Mouse (Mus musculus) C2C12 (cell line): Measurements from ENCODE around the gene Nedd9. TPM values are rescaled to one million over a fixed set of nuclear protein-coding genes. Genes with fewer than 3 reads are reported as not detected.

Source experiments
- H3K27me3 ChIP-seq: one replicate; pipeline ENCODE4 v1.6.1; 2011; ENCODE audit not compliant: control insufficient read depth, insufficient read depth, insufficient read length
- H3K36me3 ChIP-seq: one replicate; pipeline ENCODE4 v1.6.1; 2011; ENCODE audit not compliant: control insufficient read depth, insufficient read depth
- H3K4me3 ChIP-seq: one replicate; pipeline ENCODE4 v1.5.1; 2011; ENCODE audit warnings: mild to moderate bottlenecking, control low read depth; ENCODE audit not compliant: poor library complexity, insufficient read depth, severe bottlenecking
- H3K79me2 ChIP-seq: one replicate; pipeline ENCODE4 v1.6.1; 2011; ENCODE audit not compliant: control insufficient read depth, insufficient read depth
- H3K79me3 ChIP-seq: one replicate; pipeline ENCODE4 v1.6.1; 2011; ENCODE audit warnings: low read depth, control low read depth
- H3ac ChIP-seq: one replicate; pipeline ENCODE3; 2011; ENCODE audit warnings: low read depth; ENCODE audit not compliant: control insufficient read depth, insufficient read length
- CEBPB ChIP-seq: IDR thresholded peaks from one replicate; pipeline ENCODE4 v1.6.1; 2011; ENCODE audit warnings: low read depth, mild to moderate bottlenecking, control low read depth, moderate library complexity
- CTCF ChIP-seq: IDR thresholded peaks from one replicate; pipeline ENCODE4 v1.5.1; 2011; ENCODE audit not compliant: control insufficient read depth, insufficient read depth, insufficient read length
- FOSL1 ChIP-seq: IDR thresholded peaks from one replicate; pipeline ENCODE4 v1.8.0; 2011; ENCODE audit warnings: mild to moderate bottlenecking, low read length; ENCODE audit not compliant: poor library complexity, insufficient read depth, severe bottlenecking
- MAX ChIP-seq: IDR thresholded peaks from one replicate; pipeline ENCODE4 v1.6.1; 2011; ENCODE audit warnings: mild to moderate bottlenecking, control low read depth
- MYOD1 ChIP-seq: IDR thresholded peaks from one replicate; pipeline ENCODE4 v1.6.1; 2011; ENCODE audit warnings: low read depth; ENCODE audit not compliant: control insufficient read depth, insufficient read length
- MYOG ChIP-seq: IDR thresholded peaks from one replicate; pipeline ENCODE4 v1.6.1; 2011; ENCODE audit not compliant: control insufficient read depth, insufficient read length; ENCODE audit errors: extremely low read depth
- USF1 ChIP-seq: IDR thresholded peaks from one replicate; pipeline ENCODE4 v1.6.1; 2011; ENCODE audit warnings: low read depth, mild to moderate bottlenecking, control low read depth, moderate library complexity
- polyA plus RNA-seq: library from polyadenylated mRNA; unstranded; fragments of >200 nt; fragmentation: generic; extraction: Trizol; gene quantifications from one replicate; pipeline ENCODE4 v1.2.1, GENCODE M21; 2012; ENCODE audit warnings: missing spikeins

The Nedd9 gene
- polyA plus RNA-seq, 1 experiment: 6.7 TPM

DNA sequence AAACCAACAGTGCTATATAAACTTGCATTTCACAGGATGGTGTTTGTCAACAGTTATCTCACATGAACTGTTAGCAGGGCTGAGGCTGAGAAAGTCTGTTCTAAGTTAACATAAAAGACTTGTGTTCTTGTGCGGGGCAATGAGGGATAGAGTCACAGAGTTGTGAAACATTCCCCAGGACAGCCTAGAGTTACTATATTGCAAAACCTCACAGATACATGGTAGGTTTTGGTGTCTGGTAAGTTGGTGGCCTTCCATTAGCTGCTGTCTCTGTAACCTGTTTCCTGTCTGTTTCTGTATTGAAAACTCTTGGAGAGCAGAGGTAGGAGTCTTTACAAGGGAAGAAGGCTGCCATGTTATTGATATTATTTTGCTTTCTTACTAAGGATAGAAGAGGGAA is 47.0 kb downstream of the Nedd9 start:
- H3K4me3 ChIP-seq: no peak overlapping the region
- H3K79me2 ChIP-seq: no peaks in the 10 kb centered on the region
- TF ChIP-seq CEBPB (no peak), FOSL1 (no peak), MYOD1 (no peak), MAX (no peak), CTCF (no peak), MYOG (no peak), USF1 (no peak)
- no peaks in the 10 kb centered on the region for H3K27me3 ChIP-seq
- H3K36me3 ChIP-seq: no peaks in the 10 kb centered on the region
- no peak overlapping the region for H3ac ChIP-seq
- no peaks in the 10 kb centered on the region for H3K79me3 ChIP-seq

DNA sequence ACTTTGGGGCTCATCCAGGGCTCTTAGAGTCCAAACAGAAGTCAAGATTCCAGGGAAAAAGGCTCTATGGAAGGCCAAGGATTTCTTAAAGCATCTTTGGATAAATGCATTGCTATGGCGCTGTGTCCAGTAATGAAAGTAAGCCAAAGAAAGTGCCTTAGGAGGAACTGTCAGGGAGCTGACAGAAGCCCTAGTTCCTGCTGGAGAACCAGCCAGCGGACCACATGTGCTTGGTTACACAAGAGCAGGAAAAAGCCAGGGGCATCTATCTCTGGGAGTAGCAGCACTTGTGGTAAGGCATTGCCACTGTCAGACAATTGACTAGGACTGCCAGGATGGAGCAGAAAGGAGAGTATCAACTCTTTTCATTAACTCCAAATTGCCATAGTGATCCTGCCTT is 49.8 kb downstream of the Nedd9 start:
- Histone ChIP-seq H3ac (no peak overlapping the region), H3K79me3 (no peaks in the 10 kb centered on the region), H3K27me3 (no peaks in the 10 kb centered on the region), H3K36me3 (no peaks in the 10 kb centered on the region), H3K79me2 (no peaks in the 10 kb centered on the region), H3K4me3 (no peak overlapping the region)
- no peak for TF ChIP-seq MAX
- TF ChIP-seq FOSL1: no peak
- TF ChIP-seq CEBPB: no peak
- no peak for TF ChIP-seq CTCF
- no peak for TF ChIP-seq MYOG
- no peak for TF ChIP-seq MYOD1
- TF ChIP-seq USF1: no peak

DNA sequence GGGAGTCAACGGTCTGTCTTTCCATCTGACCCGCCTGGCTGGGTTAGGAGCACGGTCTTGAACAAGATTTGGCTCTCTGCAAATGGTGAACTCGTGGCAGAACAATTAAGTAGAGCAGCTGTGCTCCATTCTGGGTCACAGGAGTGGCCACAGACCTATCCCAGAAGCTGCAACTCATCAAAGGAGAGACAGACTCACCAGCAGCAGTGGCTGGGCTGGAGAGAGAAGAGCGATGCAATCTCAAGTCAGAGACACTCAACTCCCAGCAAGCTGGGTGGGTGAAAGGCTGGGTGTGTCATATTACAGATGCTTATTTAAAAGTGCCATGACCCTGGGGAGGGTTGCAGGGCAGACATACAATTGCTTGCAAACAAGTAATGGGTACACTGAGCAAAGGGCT is 50.4 kb downstream of the Nedd9 start:
- H3K79me3 ChIP-seq: no peaks in the 10 kb centered on the region
- H3K4me3 ChIP-seq: no peak overlapping the region
- H3K36me3 ChIP-seq: no peaks in the 10 kb centered on the region
- H3K79me2 ChIP-seq: no peaks in the 10 kb centered on the region
- H3ac ChIP-seq: no peak overlapping the region
- peak; percentile 33 for TF ChIP-seq MYOD1
- no peak for TF ChIP-seq FOSL1
- no peaks in the 10 kb centered on the region for H3K27me3 ChIP-seq

DNA sequence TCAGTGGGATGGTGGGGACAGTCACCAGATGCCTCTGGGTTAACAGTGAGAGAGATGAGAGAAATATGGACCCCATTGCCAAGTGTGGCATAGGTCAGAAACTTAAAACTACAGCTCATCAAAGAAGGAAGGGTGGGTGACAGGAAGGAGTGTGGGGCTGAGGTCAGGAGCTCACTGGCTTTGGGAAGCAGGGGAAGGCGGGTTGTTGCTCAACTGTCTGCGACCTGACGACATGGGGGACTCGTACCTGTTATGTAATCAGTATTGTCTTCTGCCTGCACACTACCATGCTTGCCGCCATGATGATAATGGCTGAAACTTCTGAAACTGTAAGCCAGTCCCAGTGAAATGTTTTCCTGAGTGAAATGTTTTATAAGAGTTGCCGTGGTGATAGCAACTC is 54.0 kb downstream of the Nedd9 start:
- no peaks in the 10 kb centered on the region for H3K36me3 ChIP-seq
- no peaks in the 10 kb centered on the region for H3K79me2 ChIP-seq
- H3K27me3 ChIP-seq: no peaks in the 10 kb centered on the region
- TF ChIP-seq CTCF (no peak), MYOG (no peak), MAX (no peak), USF1 (no peak), CEBPB (no peak)
- H3K79me3 ChIP-seq: no peaks in the 10 kb centered on the region
- no peak overlapping the region for H3K4me3 ChIP-seq
- H3ac ChIP-seq: no peak overlapping the region

DNA sequence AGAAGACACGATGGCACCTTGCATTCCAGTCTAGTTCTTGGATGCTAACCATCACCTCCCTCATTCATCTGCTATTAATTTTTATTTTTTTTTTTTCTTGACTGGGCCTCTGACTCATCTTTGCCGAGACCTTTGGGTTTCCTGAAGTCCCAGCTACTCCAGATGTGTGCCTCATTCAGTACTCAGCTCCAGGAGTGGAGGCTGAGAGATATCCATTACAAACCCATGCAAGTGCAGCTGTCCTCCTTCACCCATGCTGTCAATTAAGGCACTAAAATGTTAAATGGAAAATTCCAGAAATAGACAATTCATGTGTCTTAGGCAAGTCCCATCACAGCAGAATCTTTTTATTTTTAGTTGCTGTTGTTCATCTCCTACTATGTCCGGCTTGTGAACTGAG is 55.4 kb downstream of the Nedd9 start:
- H3ac ChIP-seq: no peak overlapping the region
- H3K27me3 ChIP-seq: no peaks in the 10 kb centered on the region
- H3K4me3 ChIP-seq: no peak overlapping the region
- no peaks in the 10 kb centered on the region for H3K79me2 ChIP-seq
- no peaks in the 10 kb centered on the region for H3K36me3 ChIP-seq
- TF ChIP-seq USF1: no peak
- TF ChIP-seq CTCF: no peak
- no peak for TF ChIP-seq MAX
- no peak for TF ChIP-seq CEBPB
- no peak for TF ChIP-seq MYOG
- TF ChIP-seq FOSL1: peak; percentile 28
- peak; percentile 96 for TF ChIP-seq MYOD1
- H3K79me3 ChIP-seq: no peaks in the 10 kb centered on the region

DNA sequence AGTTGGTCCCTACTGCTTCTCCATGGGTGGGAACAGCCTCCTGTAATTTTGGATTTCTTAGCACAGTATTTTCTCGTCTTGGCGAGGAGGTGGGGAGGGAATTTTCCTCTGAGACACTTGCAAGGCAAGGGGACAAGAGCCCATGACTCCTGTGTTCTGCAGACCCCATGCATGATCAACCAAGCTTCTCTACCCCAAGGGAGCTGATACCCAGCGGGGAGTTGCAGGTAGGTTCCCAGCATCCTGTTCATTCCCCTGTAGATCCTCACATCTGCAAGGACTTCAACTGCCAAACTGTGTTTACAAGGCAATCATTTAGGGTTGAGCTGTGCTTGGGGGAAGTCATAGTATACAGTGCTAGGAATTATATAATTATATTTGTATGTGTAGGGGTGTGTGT is 60.1 kb downstream of the Nedd9 start:
- H3K79me3 ChIP-seq: no peaks in the 10 kb centered on the region
- no peak overlapping the region for H3K4me3 ChIP-seq
- no peaks in the 10 kb centered on the region for H3K79me2 ChIP-seq
- H3K36me3 ChIP-seq: no peaks in the 10 kb centered on the region
- H3ac ChIP-seq: no peak overlapping the region
- no peak for TF ChIP-seq MYOD1
- no peak for TF ChIP-seq FOSL1
- no peak for TF ChIP-seq MAX
- TF ChIP-seq CTCF: no peak
- TF ChIP-seq USF1: no peak
- no peak for TF ChIP-seq MYOG
- TF ChIP-seq CEBPB: no peak
- no peaks in the 10 kb centered on the region for H3K27me3 ChIP-seq
